Mouse (Mus musculus) stomach, embryonic 15.5 days (tissue): ENCODE results near the gene 2610528J11Rik. TPM values are rescaled to one million over a fixed set of nuclear protein-coding genes. Genes with fewer than 3 reads are reported as not detected.

Experiments used
- ATAC-seq: fragments of 200-750 bp; cut with Nextera tagmentation; 2 replicates; pipeline ENCODE4 v1.8.0; 2017; ENCODE audit warnings: low read depth, moderate number of reproducible peaks, moderate TSS enrichment; ENCODE audit not compliant: insufficient read depth, low FRiP score
- H3K27ac ChIP-seq: fragments of 300-500 bp; sonication (generic); 2 replicates; pipeline ENCODE4 v1.5.1; 2015; ENCODE audit warnings: mild to moderate bottlenecking, inconsistent platforms
- H3K27me3 ChIP-seq: fragments of 300-500 bp; sonication (generic); replicated peaks from 2 replicates; pipeline ENCODE4 v1.6.1; 2015; ENCODE audit warnings: inconsistent platforms
- H3K36me3 ChIP-seq: fragments of 300-500 bp; sonication (generic); 2 replicates; pipeline ENCODE4 v1.6.1; 2015; ENCODE audit warnings: inconsistent platforms
- H3K4me1 ChIP-seq: fragments of 300-500 bp; sonication (generic); 2 replicates; pipeline ENCODE4 v1.6.1; 2015; ENCODE audit warnings: inconsistent platforms
- H3K4me2 ChIP-seq: fragments of 300-500 bp; sonication (generic); 2 replicates; pipeline ENCODE4 v1.6.1; 2015; ENCODE audit warnings: mild to moderate bottlenecking, inconsistent platforms
- H3K4me3 ChIP-seq: fragments of 300-500 bp; sonication (generic); replicated peaks from 2 replicates; pipeline ENCODE4 v1.5.1; 2015; ENCODE audit warnings: inconsistent platforms
- H3K9ac ChIP-seq: fragments of 300-500 bp; sonication (generic); 2 replicates; pipeline ENCODE4 v1.6.1; 2015; ENCODE audit warnings: inconsistent platforms
- H3K9me3 ChIP-seq: fragments of 300-500 bp; sonication (generic); 2 replicates; pipeline ENCODE4 v1.6.1; 2016; ENCODE audit warnings: inconsistent platforms
- WGBS: fragments of 180-500 bp; shearing (Covaris S2); methylation state at CpG from one replicate; pipeline ENCODE4 v1.1.7; 2015; 5-methylcytosine and 5-hydroxymethylcytosine counted together
- polyA plus RNA-seq: library from polyadenylated mRNA; unstranded; fragments of >200 nt; fragmentation: Nextera tagmentation; extraction: Ambion mirVana; gene quantifications from 2 replicates; pipeline ENCODE4 v1.2.1, GENCODE M21; 2015

Gene 2610528J11Rik
- polyA plus RNA-seq, 1 experiment from 2014 or later = 30.4 TPM

GRCm38 (mm10) chr4:118576097-118576496 is 49.3 kb downstream of the 2610528J11Rik start:
- Histone ChIP-seq H3K4me2 (no peak overlapping the region), H3K27ac (no peak overlapping the region), H3K4me1 (no peaks in the 10 kb centered on the region), H3K9ac (no peak overlapping the region), H3K9me3 (no peaks in the 10 kb centered on the region), H3K36me3 (no peaks in the 10 kb centered on the region), H3K4me3 (no peak overlapping the region), H3K27me3 (no peaks in the 10 kb centered on the region)
- no peak; the same call in 1 of the 2 replicates for ATAC-seq
- WGBS = 2% methylated on average over 6 of the region's 6 CpGs

GRCm38 (mm10) chr4:118579313-118579712 is 52.5 kb downstream of the 2610528J11Rik start:
- WGBS = 48% methylated on average over 13 of the region's 13 CpGs
- no peak overlapping the region for H3K4me2 ChIP-seq
- no peak for ATAC-seq

More at GRCm38 (mm10) chr4:118579313-118579712, 52.5 kb downstream of the 2610528J11Rik start:
- no peaks in the 10 kb centered on the region for H3K9me3 ChIP-seq
- H3K4me1 ChIP-seq = no peaks in the 10 kb centered on the region
- no peak overlapping the region for H3K27ac ChIP-seq
- no peak overlapping the region for H3K9ac ChIP-seq
- no peak overlapping the region for H3K4me3 ChIP-seq
- no peaks in the 10 kb centered on the region for H3K27me3 ChIP-seq
- no peaks in the 10 kb centered on the region for H3K36me3 ChIP-seq

Other genes with a start within 250 kb of the 2610528J11Rik start
- gene Ptprf, start 235.6 kb upstream of the 2610528J11Rik start, polyA plus RNA-seq = 79.2 and 85.6 TPM in 2 replicates
- 4.8 and 7.0 TPM in 2 replicates for gene Szt2, start 117.7 kb upstream of the 2610528J11Rik start, polyA plus RNA-seq
- 99.8 and 101 TPM in 2 replicates for gene Med8, start 117.7 kb upstream of the 2610528J11Rik start, polyA plus RNA-seq
- 128 and 136 TPM in 2 replicates for gene Elovl1, start 98.9 kb upstream of the 2610528J11Rik start, polyA plus RNA-seq
- gene Cdc20, start 89.6 kb upstream of the 2610528J11Rik start, polyA plus RNA-seq = 220 and 224 TPM in 2 replicates
- 0.28 and 0.45 TPM in 2 replicates for gene Mpl, start 69.5 kb upstream of the 2610528J11Rik start, polyA plus RNA-seq
- 20.6 and 22.9 TPM in 2 replicates for gene Tie1, start 36.9 kb upstream of the 2610528J11Rik start, polyA plus RNA-seq
- gene Tmem125, start 17.0 kb downstream of the 2610528J11Rik start, polyA plus RNA-seq = 8.7 and 10.1 TPM in 2 replicates
- 0.06 and 0.33 TPM in 2 replicates for gene Cfap57, start 93.8 kb downstream of the 2610528J11Rik start, polyA plus RNA-seq
- gene Ebna1bp2, start 93.8 kb downstream of the 2610528J11Rik start, polyA plus RNA-seq = 129 and 151 TPM in 2 replicates
- not detected in 2 replicates for gene Olfr62, start 132.0 kb downstream of the 2610528J11Rik start, polyA plus RNA-seq
- gene Olfr1342, start 165.8 kb downstream of the 2610528J11Rik start, polyA plus RNA-seq = not detected in 2 replicates
- gene Olfr1341, start 176.5 kb downstream of the 2610528J11Rik start, polyA plus RNA-seq = not detected in 2 replicates
- gene Olfr1340, start 193.1 kb downstream of the 2610528J11Rik start, polyA plus RNA-seq = not detected in 2 replicates
- gene Olfr1339, start 205.2 kb downstream of the 2610528J11Rik start, polyA plus RNA-seq = not detected in 2 replicates
- not detected in 2 replicates for gene Olfr1338, start 231.7 kb downstream of the 2610528J11Rik start, polyA plus RNA-seq